Mouse (Mus musculus) brain, embryonic 18.5 days (tissue): ENCODE measurements around the gene Clasp1.

ENCODE experiments used
- DNase-seq: peaks from one replicate; pipeline ENCODE4 v3.0.0-alpha.2; 2012; ENCODE audit warnings: low read depth, low spot score

Clasp1 gene

DNA sequence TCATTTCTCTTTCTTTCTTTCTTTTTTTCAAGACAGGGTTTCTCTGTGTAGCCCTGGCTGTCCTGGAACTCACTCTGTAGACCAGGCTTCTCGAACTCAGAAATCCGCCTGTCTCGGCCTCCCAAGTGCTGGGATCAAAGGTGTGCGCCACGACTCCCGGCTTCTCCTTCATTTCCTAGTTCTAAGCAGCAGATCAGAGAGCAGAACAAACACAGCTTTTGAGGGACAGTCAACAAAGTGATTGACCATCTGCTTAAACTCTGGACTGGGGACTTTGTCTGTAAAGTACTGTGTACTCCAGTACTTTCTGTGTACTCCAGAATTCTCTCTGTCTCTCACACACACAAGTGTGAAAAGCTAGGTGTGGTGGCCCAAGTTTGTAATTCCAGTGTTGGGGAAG lies 14.1 kb downstream of the Clasp1 start:
- no peak for DNase-seq

DNA sequence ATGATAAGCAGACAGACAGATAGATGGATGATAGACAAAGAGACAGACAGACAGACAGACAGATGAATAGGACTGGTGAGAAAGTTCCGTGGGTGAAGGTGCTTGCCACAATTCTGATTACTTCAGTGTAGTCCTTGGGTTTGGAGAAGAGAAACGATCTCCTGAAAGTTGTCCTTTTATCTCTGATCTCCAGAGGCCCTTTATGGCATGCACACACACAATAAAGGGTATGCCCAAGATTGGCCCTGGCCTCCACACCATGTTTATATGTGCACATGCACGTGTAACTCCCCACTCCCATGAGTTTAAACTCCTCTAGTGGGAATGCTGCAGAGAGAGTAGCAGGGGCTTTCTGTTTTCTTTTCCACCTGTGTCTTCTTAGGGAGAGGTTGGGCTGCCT lies 14.6 kb downstream of the Clasp1 start:
- no peak for DNase-seq

GRCm38 (mm10) chr1:118407586-118408250 lies 18.9 kb downstream of the Clasp1 start:
- no peak for DNase-seq

DNA sequence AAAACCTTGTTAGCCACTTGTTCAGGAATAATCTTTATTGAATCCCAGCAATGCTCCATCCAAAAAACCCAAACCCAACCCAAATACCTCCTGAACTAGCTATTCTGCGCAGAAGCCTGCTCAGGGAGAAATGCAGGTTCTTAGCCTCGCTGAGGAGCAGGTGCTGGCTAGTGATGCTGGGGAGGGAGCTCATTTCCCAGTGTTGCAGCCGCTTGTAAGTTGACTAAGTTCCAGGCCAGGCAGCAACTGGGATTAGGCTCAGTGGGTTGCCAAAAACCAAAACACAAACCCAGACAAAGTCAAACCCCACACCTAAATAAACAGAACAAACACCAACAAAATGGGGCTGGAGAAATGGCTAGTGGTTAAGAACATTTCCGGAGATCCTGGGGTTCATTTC lies 20.4 kb downstream of the Clasp1 start:
- no peak for DNase-seq

GRCm38 (mm10) chr1:118410824-118411223 lies 22.0 kb downstream of the Clasp1 start:
- DNase-seq = no peak

DNA sequence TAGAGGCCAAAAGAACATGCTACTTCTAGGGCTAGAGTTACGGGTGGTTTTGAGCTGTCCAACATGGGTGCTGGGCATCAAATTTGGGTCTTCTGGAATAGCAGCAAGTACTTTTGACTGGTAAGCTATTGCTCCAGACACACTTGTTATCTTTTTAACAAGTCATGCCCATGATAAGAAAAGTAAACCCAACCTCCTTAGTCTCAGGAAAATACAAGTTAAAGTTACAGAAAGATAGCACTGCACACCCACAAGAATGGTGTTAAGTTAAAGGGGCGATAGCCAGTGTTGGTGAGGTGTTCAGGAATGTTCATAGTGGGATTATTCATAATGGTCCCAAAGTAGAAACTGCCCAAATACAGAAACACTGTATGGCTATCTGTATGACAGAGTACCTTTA lies 24.3 kb downstream of the Clasp1 start:
- no peak for DNase-seq

DNA sequence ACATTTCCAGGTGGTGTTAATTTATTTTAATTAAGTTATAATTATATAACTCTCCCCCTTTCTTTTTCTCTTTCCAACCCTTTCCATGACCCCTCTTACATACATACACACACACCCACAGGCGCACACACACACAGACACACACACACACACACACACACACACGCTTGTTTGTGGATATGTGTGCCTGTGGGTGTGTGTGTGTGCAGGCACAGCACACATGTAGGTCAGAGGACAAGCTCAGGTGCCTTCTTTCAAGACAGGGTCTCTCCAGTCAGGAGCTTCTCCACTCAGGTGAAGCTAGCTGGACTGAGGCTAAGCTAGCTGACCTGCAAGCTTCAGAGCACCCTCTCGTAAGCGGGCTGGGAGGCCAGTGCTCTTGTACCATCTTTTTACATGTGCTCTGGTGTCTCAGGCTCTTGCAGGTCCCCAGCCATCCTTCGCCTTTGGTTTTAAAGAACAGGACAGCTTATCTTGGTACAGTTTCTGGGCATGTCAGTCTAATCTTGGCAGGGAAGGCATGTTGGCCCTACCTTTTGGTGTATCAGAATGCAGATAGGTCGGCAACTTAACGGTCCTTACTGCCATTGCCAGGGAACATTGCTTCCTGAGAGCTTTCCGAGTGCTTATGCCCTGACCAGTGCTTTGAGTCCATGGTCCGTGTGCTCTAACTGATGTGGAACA lies 28.3 kb downstream of the Clasp1 start:
- no peak for DNase-seq

DNA sequence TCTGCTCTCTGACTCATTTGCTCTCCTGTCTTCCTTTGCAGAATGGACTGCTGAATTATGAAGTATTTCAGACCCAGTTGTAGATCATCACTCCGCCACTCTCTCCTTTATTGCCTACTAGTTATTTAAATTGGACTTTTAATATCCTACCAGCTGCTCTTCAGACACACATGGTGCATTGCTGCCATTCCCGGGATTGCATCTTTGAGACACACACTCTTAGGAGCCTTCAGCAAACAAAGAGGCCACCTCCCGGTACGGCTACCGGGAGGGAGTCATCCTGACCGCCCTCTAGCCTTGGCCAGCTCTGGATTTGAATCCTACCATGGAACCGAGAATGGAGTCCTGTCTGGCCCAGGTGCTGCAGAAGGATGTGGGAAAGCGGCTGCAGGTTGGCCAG lies 30.5 kb downstream of the Clasp1 start:
- DNase-seq = no peak

DNA sequence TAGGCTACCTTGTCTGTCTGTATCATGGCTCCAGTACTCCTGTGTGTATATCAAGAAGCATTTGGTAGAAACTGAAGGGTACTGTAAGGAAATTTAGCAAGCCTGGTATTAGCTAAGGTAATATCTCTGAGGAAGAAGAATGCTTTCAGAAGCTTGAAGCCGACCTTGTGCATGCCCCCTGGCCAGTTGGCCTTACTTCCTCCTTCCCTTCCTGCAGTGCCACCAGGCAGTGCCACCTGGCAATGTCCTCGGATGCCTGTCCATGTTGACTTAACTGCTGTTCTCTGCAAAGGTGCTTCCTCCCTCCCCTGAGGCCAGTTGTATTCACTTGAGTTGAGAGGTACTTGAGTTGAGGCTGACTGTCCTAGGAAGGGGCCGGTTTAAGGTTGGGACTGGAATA lies 32.3 kb downstream of the Clasp1 start:
- DNase-seq = no peak

DNA sequence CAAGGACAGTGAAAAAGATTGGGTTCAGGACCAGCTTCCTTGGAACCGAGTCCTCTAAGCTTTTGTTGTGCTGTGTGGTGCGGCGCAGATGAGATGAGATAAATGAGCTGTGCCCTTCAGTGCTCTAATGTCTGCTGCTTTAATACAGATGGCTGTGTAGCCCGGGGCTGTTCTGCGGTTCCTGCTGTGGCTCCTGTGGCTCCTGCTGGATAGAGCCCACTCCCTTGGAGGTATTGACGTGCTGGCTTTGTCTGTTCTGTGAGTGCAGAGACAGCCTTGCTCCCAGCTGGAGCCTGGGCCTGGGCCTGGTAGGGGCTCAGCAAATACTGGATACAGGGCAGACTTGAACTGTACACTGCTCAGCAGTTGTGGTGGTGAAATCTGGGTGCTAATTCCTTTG lies 34.0 kb downstream of the Clasp1 start:
- no peak for DNase-seq

DNA sequence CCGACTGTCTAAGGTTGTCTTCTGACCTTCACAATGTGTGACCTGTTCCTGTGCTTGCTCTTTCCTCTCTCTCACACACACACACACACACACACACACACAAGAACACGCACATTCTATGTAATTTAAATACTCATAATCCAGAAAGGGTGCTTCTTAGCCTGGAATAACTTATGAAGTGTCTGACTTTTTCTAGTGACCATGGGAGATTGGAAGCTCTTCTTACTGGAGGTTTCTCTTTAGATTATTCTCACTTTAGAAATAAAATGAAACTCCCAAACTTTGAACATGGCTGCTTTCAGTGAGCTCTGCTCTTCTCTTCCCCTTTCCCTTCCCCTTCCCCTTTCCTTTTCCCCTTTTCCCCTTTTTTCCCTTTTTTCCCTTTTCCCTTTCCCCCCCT lies 37.1 kb downstream of the Clasp1 start:
- DNase-seq = no peak

GRCm38 (mm10) chr1:118428354-118429084 lies 39.7 kb downstream of the Clasp1 start:
- DNase-seq = no peak

- no peak for DNase-seq
Measured at GRCm38 (mm10) chr1:118431548-118431947, 42.7 kb downstream of the Clasp1 start.

DNA sequence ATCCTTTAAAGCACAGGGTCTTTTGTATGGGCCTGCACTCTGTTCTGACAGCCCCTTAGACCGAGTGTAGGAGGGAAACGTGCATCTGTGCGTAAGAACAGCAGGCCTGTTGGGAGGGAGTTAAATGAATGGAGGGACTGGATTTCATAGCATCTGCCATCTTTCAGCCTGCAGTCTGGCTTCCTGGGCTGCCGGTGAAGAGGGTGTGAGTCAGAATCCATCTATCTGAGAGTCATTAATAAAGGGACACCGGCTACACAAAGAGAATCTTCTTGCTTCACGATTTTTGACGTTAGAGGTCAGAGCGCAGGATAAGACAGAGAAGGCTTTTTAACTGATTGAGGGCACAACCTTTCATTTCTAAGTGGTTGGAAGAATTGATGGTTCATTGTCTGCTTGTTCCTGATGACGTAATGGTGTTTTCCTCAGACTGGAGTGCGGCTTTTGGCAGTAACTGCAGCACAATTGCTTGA lies 46.2 kb downstream of the Clasp1 start:
- no peak for DNase-seq

DNA sequence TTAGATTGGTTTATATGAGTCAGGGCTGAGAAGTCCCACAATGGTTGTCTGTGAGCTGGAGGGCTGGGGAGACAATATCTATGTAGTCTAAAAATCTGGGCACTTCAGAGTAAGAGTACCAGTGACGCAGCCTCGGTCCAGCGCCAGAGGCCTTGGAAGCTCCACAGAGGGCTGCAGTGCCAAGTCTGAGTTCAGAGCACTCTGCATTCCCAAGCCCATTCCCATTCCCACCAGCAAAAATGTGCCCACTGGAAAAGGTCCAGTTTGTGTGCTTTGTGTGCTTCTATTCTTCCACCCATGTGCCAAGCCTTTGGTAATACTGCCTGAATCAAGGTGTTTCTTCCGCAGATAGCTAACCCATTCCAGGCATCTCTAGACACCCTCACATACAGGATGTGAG lies 49.0 kb downstream of the Clasp1 start:
- DNase-seq = no peak

GRCm38 (mm10) chr1:118438332-118438731 lies 49.5 kb downstream of the Clasp1 start:
- DNase-seq = no peak

- DNase-seq = no peak
Measured at GRCm38 (mm10) chr1:118440547-118440946, 51.7 kb downstream of the Clasp1 start.

DNA sequence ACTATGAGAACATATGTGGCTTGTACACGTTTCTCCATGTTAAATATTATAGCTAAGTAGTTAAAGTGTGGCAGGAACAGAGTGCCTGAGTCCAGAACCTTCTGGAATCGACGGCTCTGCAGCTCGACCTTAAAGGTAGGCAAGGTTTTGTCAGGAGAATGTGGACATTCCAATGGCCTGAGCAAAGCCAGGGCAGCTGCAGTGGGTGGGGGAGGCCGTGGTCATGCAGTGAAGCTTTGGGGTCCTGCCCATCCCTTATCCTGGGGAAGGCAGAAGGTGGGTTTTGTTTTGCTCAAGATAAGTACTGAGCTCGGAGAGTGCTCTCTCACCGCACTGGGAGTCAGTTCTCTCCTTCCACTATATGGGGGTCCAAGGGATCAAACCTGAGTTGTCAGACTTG lies 55.6 kb downstream of the Clasp1 start:
- DNase-seq = no peak

DNA sequence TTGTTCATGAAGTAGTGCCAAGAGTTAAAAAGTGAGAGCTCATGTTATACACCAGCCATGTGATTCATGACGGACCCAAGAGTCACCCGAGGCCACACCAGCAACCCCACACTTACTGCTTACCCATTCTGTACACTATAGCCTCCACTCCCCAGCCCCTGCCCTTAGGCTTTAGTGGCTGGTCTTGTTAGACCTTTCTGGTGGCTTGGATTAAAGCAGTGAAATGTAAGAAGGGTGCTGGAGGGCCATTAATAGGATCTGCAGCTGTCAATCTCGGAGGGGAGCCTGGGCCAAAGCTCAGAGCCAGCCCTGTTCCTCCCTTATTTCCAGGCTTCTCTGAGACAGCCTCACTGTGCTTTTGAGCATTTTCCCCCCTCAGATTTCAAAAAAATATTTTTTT lies 56.1 kb downstream of the Clasp1 start:
- DNase-seq = no peak

GRCm38 (mm10) chr1:118445441-118445840 lies 56.6 kb downstream of the Clasp1 start:
- DNase-seq = no peak

- DNase-seq = no peak
Measured at GRCm38 (mm10) chr1:118446006-118446405, 57.1 kb downstream of the Clasp1 start.

- DNase-seq = no peak
Measured at GRCm38 (mm10) chr1:118447131-118447530, 58.3 kb downstream of the Clasp1 start.

DNA sequence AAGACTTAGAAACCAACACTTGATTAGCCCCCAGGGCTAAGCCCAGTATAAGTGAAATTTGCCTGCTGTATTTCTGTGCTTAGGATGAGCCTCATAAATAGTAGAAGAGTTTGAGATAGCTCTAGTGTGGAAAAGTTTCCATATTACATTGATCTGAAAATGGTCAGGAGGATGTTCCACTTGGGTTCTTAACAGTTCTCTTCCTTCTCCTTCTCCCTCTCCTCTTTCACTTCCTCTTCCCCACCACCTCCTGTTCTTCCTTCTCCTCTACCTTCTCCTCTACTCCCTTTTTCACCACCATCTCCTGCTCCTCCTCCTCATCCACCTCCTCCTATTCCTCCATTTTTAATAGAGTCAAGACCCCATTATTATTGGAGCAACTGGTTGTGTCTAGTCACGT lies 59.4 kb downstream of the Clasp1 start:
- DNase-seq = no peak
